Mouse (Mus musculus): ENCODE data around the gene Obp2a. TPM values are rescaled to one million over a fixed set of nuclear protein-coding genes. Genes with fewer than 3 reads are reported as not detected.
"Not testable (repeated sequence)": the region's sequence is repeated elsewhere in the genome, so short reads cannot be mapped to it uniquely, and the experiment has no call there.

The Obp2a gene
- polyA plus RNA-seq, 1 experiment from 2014 or later, result not detected

- H3K27me3 ChIP-seq; H3K9ac ChIP-seq; H3K36me3 ChIP-seq; H3K27ac ChIP-seq; H3K9me3 ChIP-seq; H3K4me2 ChIP-seq; ATAC-seq (ENCODE audit: borderline replicate concordance, extremely low read depth, low FRiP score, low TSS enrichment); H3K4me1 ChIP-seq; H3K4me3 ChIP-seq: not testable (repeated sequence)
- whole genome bisulfite sequencing, result 15% methylated on average over 3 of the region's 3 CpGs
Observed at GRCm38 (mm10) chr2:25711641-25712040, 11.8 kb downstream of the Obp2a start.

DNA sequence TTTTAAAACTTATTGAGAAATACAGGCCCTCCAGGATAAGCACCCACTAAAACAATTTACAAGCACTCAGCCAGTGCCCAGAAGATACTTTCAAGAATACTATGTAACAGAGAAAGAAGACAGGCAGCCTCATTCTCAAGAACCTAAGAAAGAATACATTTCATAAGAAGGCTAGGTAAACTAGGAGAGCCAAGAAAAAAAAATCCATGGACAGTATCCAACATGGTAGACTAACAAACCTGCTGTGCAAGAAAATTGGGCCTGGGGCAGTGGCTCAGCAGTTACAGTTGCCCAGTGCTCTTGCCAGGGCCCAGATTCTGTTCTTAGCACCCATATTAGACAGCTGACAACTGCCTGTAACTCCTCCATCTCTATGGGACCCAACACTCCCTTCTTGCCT is 17.4 kb downstream of the Obp2a start:
- Histone ChIP-seq H3K4me3 (no peak overlapping the region), H3K36me3 (no peaks in the 10 kb centered on the region), H3K9ac (no peak overlapping the region), H3K4me1 (no peaks in the 10 kb centered on the region), H3K27me3 (no peaks in the 10 kb centered on the region), H3K27ac (no peak overlapping the region), H3K9me3 (no peaks in the 10 kb centered on the region), H3K4me2 (no peak overlapping the region)
- ATAC-seq (ENCODE audit: borderline replicate concordance, extremely low read depth, low FRiP score, low TSS enrichment), result no peak

DNA sequence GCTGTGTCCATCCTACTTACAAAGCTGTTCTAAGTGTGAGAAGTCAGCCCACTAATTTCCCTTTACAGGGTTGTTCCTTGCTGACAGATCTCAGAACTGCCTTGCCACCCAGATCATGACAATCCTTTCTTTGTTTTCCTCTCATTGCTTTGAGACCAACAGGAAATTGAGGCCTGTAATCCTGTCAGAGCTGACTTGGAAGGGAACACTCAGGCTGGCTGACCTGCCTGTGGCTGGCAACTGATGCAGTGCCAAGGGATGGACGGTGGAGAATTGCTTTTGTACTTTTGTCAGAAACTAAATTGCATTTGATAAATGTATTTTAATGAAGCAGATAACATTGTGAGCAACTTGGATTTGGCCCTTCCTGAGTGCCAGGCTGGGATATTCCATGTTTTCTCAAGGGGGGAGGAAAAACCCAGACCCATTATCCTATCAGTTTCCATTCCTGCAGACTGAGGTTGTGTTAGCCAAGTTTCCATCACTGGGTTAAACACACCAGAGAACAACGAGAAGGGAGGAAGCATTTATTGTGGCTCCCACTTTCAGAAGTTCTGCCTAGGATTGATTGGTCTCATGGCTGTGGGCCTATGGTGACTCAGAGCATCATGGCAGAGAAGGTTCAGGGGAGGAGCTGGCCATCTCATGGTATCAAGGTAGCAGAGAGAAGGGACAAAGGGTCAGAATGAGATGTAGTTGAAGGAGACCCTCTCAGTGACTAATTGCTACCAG is 33.5 kb downstream of the Obp2a start:
- no peak overlapping the region for H3K4me3 ChIP-seq
- no peak for ATAC-seq (ENCODE audit: borderline replicate concordance, extremely low read depth, low FRiP score, low TSS enrichment)
- H3K4me2 ChIP-seq, result no peak overlapping the region
- no peak overlapping the region for H3K27ac ChIP-seq
- H3K9me3 ChIP-seq, result no peaks in the 10 kb centered on the region
- H3K27me3 ChIP-seq, result no peaks in the 10 kb centered on the region
- no peaks in the 10 kb centered on the region for H3K36me3 ChIP-seq
- WGBS, result 40% methylated on average over 2 of the region's 2 CpGs
- no peak overlapping the region for H3K9ac ChIP-seq
- no peaks in the 10 kb centered on the region for H3K4me1 ChIP-seq

- H3K27ac ChIP-seq; H3K27me3 ChIP-seq; ATAC-seq (ENCODE audit: borderline replicate concordance, extremely low read depth, low FRiP score, low TSS enrichment); H3K9me3 ChIP-seq; H3K4me1 ChIP-seq; H3K9ac ChIP-seq; H3K4me3 ChIP-seq; H3K36me3 ChIP-seq; H3K4me2 ChIP-seq: not testable (repeated sequence)
- WGBS, result 76% methylated on average over 3 of the region's 3 CpGs
Observed at GRCm38 (mm10) chr2:25736709-25737108, 36.9 kb downstream of the Obp2a start, which contains the start of gene Obp2b. Obp2b (plus strand) TSS chr2:25737009.

DNA sequence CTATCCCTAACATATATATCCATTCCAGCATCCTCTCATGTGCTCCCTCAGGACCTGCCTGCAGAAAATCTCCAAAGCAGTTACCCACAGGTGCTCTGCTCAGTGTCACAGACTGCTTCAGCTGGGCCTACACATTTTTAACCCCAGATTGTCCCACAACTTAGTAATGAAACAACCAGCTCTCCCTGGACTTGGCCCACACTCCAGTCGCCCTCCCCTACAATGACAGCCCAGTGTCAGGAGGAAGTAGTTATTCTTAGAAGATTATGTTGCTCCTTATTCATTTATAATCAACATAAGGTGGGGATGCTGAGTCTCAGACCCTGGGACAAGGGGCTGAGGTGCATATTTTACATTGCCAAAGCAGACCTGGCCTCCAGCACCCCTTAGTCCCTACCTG is 41.8 kb downstream of the Obp2a start:
- Histone ChIP-seq H3K9ac (no peak overlapping the region), H3K4me2 (no peak overlapping the region), H3K4me1 (no peaks in the 10 kb centered on the region), H3K4me3 (no peak overlapping the region), H3K27me3 (no peaks in the 10 kb centered on the region), H3K27ac (no peak overlapping the region), H3K9me3 (no peaks in the 10 kb centered on the region), H3K36me3 (no peaks in the 10 kb centered on the region)
- 45% methylated on average over 1 of the region's 1 CpGs for WGBS
- no peak for ATAC-seq (ENCODE audit: borderline replicate concordance, extremely low read depth, low FRiP score, low TSS enrichment)

Other genes starting within 250 kb of the Obp2a start
- gene Clic3, start 243.2 kb upstream of the Obp2a start, polyA plus RNA-seq (2015; fragmentation: Nextera tagmentation; extraction: Ambion mirVana), result 77.9 and 90.3 TPM in 2 replicates
- gene Paxx, start 238.9 kb upstream of the Obp2a start, polyA plus RNA-seq (2015; fragmentation: Nextera tagmentation; extraction: Ambion mirVana), result 31.5 and 37.0 TPM in 2 replicates
- gene Ptgds, start 230.0 kb upstream of the Obp2a start, polyA plus RNA-seq (2015; fragmentation: Nextera tagmentation; extraction: Ambion mirVana), result 10.2 and 24.3 TPM in 2 replicates
- gene Lcn12, start 206.1 kb upstream of the Obp2a start, polyA plus RNA-seq (2015; fragmentation: Nextera tagmentation; extraction: Ambion mirVana), result not detected in 2 replicates
- gene Fbxw5, start 199.3 kb upstream of the Obp2a start, polyA plus RNA-seq (2015; fragmentation: Nextera tagmentation; extraction: Ambion mirVana), result 72.8 and 76.2 TPM in 2 replicates
- 5.8 and 6.6 TPM in 2 replicates for gene C8g, start 198.3 kb upstream of the Obp2a start, polyA plus RNA-seq (2015; fragmentation: Nextera tagmentation; extraction: Ambion mirVana)
- 37.1 and 41.3 TPM in 2 replicates for gene Traf2, start 153.1 kb upstream of the Obp2a start, polyA plus RNA-seq (2015; fragmentation: Nextera tagmentation; extraction: Ambion mirVana)
- 311 and 323 TPM in 2 replicates for gene Edf1, start 142.2 kb upstream of the Obp2a start, polyA plus RNA-seq (2015; fragmentation: Nextera tagmentation; extraction: Ambion mirVana)
- 4.5 and 7.1 TPM in 2 replicates for gene Mamdc4, start 125.2 kb upstream of the Obp2a start, polyA plus RNA-seq (2015; fragmentation: Nextera tagmentation; extraction: Ambion mirVana)
- gene Phpt1, start 124.8 kb upstream of the Obp2a start, polyA plus RNA-seq (2015; fragmentation: Nextera tagmentation; extraction: Ambion mirVana), result 163 and 177 TPM in 2 replicates
- gene Ajm1, start 118.3 kb upstream of the Obp2a start, polyA plus RNA-seq (2015; fragmentation: Nextera tagmentation; extraction: Ambion mirVana), result 0.09 TPM in 1 of 2 replicates, not detected in the other
- 74.0 and 75.2 TPM in 2 replicates for gene Rabl6, start 91.5 kb upstream of the Obp2a start, polyA plus RNA-seq (2015; fragmentation: Nextera tagmentation; extraction: Ambion mirVana)
- gene Ccdc183, start 82.4 kb upstream of the Obp2a start, polyA plus RNA-seq (2015; fragmentation: Nextera tagmentation; extraction: Ambion mirVana), result 0.17 and 0.45 TPM in 2 replicates
- 26.8 and 27.2 TPM in 2 replicates for gene Tmem141, start 78.0 kb upstream of the Obp2a start, polyA plus RNA-seq (2015; fragmentation: Nextera tagmentation; extraction: Ambion mirVana)
- 2.4 and 3.6 TPM in 2 replicates for gene Fcna, start 72.0 kb upstream of the Obp2a start, polyA plus RNA-seq (2015; fragmentation: Nextera tagmentation; extraction: Ambion mirVana)
- gene Lcn8, start 46.9 kb upstream of the Obp2a start, polyA plus RNA-seq (2015; fragmentation: Nextera tagmentation; extraction: Ambion mirVana), result 0.26 and 0.40 TPM in 2 replicates
- not detected in 2 replicates for gene Lcn5, start 42.1 kb upstream of the Obp2a start, polyA plus RNA-seq (2015; fragmentation: Nextera tagmentation; extraction: Ambion mirVana)
- gene Lcn6, start 23.3 kb upstream of the Obp2a start, polyA plus RNA-seq (2015; fragmentation: Nextera tagmentation; extraction: Ambion mirVana), result not detected in 2 replicates
- not detected in 2 replicates for gene Lcn10, start 17.3 kb upstream of the Obp2a start, polyA plus RNA-seq (2015; fragmentation: Nextera tagmentation; extraction: Ambion mirVana)
- gene Bmyc, start 6.7 kb downstream of the Obp2a start, polyA plus RNA-seq (2015; fragmentation: Nextera tagmentation; extraction: Ambion mirVana), result 64.4 and 69.3 TPM in 2 replicates
- gene Obp2b, start 37.0 kb downstream of the Obp2a start, polyA plus RNA-seq (2015; fragmentation: Nextera tagmentation; extraction: Ambion mirVana), result not detected in 2 replicates
- not detected in 2 replicates for gene Lcn3, start 65.5 kb downstream of the Obp2a start, polyA plus RNA-seq (2015; fragmentation: Nextera tagmentation; extraction: Ambion mirVana)
- not detected in 2 replicates for gene Lcn11, start 77.0 kb downstream of the Obp2a start, polyA plus RNA-seq (2015; fragmentation: Nextera tagmentation; extraction: Ambion mirVana)
- not detected in 2 replicates for gene Gm13539, start 82.2 kb downstream of the Obp2a start, polyA plus RNA-seq (2015; fragmentation: Nextera tagmentation; extraction: Ambion mirVana)
- gene Glt6d1, start 115.8 kb downstream of the Obp2a start, polyA plus RNA-seq (2015; fragmentation: Nextera tagmentation; extraction: Ambion mirVana), result not detected in 2 replicates
- gene Lcn9, start 123.1 kb downstream of the Obp2a start, polyA plus RNA-seq (2015; fragmentation: Nextera tagmentation; extraction: Ambion mirVana), result not detected in 2 replicates
- gene Sohlh1, start 147.2 kb downstream of the Obp2a start, polyA plus RNA-seq (2015; fragmentation: Nextera tagmentation; extraction: Ambion mirVana), result not detected in 2 replicates
- gene Kcnt1, start 163.7 kb downstream of the Obp2a start, polyA plus RNA-seq (2015; fragmentation: Nextera tagmentation; extraction: Ambion mirVana), result 0.14 and 0.22 TPM in 2 replicates

Data from lung, embryonic 15.5 days (tissue).